Mouse (Mus musculus) liver, postnatal 0 days (tissue): ENCODE measurements around the gene Car14.
A peak's percentile ranks its signal among the peaks of the same experiment; 100 is the strongest.

Experiments used
- CTCF ChIP-seq: sonication (generic); IDR thresholded peaks from 2 replicates; pipeline ENCODE4 v1.5.1; 2016; ENCODE audit warnings: antibody characterized with exemption, low read depth
- EP300 ChIP-seq: IDR thresholded peaks from 2 replicates; pipeline ENCODE4 v1.6.1; 2016; ENCODE audit warnings: antibody characterized with exemption, low read depth, mild to moderate bottlenecking

DNA sequence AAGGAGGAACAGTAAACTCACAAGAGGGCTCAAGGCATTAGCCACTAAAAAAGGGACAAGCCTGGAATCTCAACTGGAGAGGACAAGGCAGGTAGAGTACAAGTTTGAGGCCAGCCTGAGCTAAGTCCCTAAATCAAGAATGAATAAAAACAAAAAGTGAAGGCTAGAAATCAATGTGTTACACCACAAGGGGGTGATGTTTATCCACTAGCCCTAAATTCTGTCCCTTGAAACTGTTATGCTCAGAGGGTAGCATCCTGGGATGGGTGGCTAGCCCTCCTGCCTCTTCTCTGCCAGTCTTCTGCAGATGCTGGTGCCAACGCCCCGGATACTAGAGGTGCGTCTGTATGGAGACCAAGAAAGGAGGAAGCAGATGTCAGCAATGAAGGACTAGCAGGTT lies 44.2 kb downstream of the Car14 start:
- TF ChIP-seq CTCF = peak; percentile 57
- no peak for TF ChIP-seq EP300
